Mouse (Mus musculus) adrenal gland, postnatal 25 days (tissue): Measurements from ENCODE around the gene Abca1. TPM values are rescaled to one million over a fixed set of nuclear protein-coding genes. Genes with fewer than 3 reads are reported as not detected.
A peak's percentile ranks its signal among the peaks of the same experiment; 100 is the strongest.

ENCODE experiments used
- DNase-seq: peaks from one replicate; pipeline ENCODE4 v3.0.0; 2021; ENCODE audit warnings: mixed read lengths
- total RNA-seq: library from RNA; stranded (reverse); gene quantifications from 2 replicates; pipeline ENCODE4 v1.2.3, GENCODE M21; 2021

The Abca1 gene
- total RNA-seq, 1 experiment from 2014 or later = 165 TPM

DNA sequence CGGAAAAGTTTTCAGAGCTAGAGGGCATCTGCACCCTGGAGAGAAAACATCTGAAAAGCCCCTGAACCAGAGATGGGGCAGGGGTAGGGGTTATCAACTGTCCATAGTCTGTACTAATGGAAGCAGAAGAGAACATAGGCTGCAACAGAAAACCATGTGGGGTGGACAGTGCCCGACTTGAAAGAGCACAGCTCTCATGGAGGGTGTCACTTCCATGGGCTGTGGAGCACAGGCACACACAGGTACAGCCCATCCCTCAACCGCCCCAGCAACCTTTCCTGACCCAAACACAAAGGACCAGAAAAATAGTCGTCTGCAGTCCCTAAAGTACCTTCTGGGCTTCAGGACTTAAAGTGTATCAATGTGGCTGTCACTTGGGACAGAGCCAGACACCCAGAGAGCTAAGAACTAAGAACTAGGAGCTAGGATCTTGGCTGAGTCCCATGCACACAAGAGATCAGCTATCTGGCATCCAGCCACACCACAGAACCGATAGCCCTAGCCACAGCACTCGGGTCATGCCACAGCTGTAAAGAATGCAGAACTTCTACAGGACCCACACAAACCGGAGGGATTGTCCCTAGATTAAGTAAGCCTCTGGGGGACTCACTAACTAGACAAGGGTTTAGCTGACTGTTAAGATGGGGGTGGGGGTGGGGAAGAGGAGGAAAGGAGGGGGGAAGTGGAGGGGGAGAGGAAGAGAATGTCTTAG, 38.0 kb downstream of the Abca1 start:
- peak; percentile 47 for DNase-seq

DNA sequence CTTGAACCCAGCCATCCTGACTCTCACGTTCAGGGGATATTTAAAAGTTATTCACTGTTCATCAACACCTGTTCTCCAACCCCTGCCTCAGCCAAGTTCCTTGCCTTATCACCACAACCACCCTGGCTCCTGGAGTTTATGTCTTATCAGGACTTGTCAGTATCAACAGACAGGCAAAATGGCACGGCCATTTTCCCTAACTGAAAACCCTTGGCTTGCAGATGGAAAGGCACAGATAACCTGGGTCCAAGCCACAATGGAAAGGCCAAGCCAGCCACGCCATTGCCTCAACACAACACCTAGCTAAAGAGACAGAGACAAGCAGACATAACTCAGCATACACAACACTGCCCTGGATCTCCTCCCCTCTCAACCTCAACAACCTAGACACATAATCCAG, 38.6 kb downstream of the Abca1 start:
- DNase-seq = no peak

DNA sequence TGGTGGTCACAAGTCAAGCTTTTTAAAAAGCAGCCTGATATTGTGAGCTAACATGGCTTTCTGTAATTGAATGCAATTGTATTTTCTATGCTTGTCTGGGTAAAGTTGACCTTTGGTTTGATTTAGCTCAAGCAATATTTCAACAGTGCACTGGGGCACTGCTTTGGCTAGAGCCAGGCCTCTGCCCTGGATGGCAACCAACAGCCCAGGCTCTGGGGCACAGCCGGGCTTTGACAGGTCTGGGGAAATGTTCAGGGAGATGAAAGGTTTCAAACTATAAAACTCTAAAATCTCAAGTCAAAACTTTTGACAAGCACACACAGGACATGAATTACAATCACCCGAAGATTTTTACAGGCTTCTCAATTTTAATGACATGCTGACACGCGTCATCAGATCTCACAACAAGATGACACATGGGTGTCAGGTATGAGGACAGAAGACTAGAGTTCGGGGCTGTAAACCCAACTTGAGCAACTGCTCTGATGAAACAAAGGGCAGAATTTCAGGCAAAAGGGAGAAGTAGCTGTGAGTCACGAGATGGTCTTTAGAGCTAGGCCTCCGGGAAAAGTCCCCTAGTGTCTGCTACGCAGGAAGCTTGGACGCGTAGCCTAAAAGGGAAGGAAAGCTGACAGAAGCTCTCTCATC, 39.5 kb downstream of the Abca1 start:
- DNase-seq = peak; percentile 37

DNA sequence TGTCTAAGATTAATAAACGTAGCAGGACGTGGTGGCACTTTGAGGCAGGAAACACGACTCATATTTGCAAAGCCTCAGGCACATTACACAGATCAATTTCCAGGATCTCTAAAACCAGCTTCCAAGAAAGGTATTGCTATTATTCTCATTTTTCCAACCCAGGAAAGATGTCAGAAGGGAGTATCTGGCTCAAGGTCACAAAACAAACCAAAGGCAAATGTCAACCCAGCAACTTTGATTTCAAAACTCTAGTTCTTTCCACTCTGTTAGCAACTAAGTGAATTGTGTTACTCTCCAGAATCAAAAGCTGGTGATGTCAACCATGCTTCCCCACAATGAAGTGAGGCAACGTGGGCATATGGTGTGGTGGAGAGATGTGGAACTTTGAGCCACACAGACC, 41.1 kb downstream of the Abca1 start:
- no peak for DNase-seq

DNA sequence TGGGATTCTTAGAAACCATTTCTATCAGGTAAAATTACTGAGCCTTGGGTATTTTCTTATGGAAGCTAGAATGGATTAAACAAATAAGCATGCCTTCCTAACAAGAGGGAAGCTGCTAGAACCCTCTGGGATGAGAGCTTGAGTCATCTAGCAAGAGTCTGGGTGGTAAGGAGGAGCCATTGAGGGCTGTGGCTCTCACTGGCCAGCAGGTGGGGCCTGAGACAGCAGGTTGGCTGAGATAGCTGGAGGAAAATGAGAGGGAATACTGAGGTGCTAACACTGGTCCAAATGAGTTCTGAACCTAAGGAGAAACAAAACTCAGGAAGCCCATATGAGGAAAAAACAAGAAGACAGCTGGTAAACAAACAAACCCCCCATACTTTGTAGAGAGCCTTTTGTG, 42.1 kb downstream of the Abca1 start:
- DNase-seq = peak; percentile 41

DNA sequence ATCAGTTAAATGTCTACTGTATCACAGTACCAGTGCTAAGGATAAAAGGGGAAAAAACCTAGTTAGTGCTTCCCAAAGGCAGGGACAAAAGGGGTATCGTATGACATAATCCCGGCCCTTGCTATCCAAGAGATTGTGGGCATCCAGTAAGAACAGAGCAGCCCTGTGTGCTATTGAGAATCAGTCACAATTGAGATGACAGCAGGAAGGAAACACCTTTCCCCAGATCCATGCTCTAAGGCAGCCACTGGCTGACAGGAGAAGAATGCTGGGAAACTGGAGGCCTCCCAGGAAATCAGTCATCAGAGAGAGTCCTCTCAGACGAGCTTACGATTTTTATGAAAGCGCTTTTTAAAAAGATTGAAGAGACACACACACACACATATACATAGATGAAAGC, 42.6 kb downstream of the Abca1 start:
- no peak for DNase-seq

DNA sequence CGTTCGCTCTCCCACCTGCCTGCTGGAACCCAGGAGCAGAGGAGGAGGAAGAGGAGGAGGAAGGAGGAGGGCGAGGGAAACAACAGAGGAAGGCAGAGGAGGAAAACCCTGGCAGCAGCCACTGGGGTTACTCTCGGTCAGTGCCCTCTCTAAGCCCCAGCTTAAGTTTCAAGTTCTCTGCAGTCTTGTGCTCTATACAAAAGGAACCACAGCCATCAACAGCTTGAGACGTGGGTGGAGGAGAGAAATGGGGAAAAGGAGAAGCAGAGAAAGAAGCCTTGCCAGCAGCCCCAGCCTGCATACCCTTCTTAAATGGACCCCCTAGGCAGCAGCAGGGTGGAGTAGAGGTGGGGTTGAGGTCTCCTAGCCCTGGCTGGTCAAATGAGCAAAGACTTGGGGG, 43.8 kb downstream of the Abca1 start:
- no peak for DNase-seq

DNA sequence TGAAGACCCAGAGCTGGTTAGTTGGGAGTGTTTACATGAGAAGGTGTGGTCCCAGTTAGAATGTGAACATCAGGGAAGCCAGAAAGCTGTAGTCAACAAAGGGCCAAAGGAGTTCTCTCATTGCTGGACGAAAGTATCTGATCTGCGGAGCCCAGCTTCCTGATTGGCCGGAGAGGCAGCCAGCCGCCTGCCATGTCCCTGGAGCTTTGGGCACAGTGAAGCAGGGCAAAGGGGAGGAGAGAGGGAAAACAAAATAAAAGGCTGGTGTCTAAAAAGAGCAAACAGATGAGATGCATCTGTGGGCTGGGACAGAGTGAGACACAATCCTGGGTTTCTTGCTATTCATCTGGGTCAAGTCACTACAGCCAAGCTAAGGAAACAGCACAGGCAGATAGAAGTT, 44.3 kb downstream of the Abca1 start:
- DNase-seq = peak; percentile 39

DNA sequence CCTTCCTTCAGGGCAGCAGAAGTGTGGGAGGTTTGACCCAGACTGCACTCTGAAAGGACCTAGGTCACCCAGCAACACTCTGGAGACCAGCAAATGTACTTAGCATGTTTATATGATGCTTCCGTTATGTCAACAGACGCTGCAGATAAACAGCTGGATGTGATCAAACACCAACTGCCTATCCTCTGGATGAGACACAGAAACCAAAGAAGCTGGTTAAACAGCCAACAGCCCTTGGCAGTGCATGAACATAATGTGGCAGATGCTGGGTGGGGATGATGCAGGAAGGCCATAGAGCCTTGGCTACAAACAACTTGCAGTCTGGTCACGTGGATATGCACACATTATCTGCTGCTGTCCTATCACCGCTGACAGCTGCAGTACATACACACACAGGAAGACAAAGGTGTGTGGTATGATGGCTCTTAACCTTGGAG, 47.8 kb downstream of the Abca1 start:
- DNase-seq = no peak

DNA sequence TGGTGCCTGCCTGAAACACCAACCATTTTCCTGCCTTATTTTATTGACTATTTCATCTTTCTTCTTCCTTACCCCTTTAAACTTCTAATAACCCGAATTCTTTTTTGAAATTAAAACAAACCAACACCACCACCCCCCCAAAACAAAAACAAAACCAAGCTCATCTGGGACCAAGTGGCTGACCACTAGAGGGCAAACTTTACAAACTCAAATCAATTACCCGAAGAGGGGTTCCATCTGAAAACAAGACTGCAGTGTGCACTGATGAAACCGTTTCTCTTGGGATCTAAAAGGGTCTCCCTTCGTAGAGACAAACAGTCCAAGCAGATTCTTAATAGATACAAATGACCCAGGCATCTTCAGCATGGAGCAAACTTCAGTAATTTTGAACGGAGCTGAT, 49.3 kb downstream of the Abca1 start:
- DNase-seq = no peak

DNA sequence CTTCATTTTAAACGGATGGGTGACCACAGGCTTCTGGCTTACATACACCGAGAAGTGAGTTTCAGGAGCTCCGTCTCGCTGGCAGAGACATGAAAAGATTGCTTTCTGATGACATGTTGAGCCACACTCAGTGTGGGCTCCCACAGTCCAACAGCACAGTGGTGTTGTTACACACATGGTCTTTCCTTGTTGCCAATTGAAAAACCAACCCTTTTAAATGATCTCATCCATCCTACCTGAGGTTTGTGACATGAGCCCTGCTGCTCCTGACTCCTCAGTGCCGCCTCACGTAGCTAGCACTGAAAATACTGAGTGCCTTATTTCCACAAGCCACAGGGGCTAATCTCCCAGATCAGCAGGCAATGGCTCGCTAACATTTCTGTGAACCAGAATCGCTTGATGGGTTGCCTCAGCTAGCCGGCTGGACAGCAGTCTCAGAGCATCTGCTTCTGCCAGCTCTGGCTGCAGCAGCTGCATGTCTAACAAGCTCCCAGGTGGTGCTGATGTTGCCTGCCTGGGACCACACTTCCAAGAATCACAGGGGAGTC, 50.2 kb downstream of the Abca1 start:
- no peak for DNase-seq

DNA sequence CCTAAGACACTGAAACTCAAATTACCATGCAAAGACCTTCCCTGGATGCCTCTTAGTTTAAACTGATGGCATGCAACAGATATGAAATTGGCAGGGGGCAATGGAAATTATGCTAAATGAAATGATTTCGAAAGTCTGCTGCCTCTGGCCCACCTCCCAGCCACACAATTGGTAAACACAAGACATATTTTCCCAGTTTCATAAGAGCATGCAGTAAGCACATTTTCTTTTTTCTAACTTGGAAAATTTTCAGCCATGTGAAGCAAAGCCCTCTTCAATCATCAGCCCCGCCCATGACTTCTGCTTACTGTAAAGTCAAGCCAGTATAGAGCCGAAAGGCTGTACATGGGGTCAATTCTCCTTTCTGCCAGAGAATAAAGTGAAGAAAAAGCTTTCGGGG, 51.5 kb downstream of the Abca1 start:
- DNase-seq = no peak

DNA sequence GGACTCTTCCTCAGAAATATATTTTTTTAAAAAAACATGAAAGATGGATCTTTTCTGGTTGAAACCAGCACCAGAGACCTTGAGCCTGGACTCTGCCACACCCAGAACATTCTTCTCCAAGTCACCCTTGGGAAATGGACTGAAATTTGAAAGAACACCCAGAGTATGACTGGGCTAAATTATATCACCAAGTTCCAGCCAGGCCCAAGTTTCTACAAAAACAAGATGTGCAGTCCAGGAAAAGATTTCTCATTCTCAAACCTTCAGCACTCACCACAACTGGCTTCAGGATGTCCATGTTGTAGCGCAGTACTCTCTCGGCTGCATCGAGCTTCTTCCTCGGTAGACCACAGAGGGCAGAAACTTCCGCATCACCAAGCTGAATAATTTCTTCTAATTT, 53.0 kb downstream of the Abca1 start:
- DNase-seq = no peak

DNA sequence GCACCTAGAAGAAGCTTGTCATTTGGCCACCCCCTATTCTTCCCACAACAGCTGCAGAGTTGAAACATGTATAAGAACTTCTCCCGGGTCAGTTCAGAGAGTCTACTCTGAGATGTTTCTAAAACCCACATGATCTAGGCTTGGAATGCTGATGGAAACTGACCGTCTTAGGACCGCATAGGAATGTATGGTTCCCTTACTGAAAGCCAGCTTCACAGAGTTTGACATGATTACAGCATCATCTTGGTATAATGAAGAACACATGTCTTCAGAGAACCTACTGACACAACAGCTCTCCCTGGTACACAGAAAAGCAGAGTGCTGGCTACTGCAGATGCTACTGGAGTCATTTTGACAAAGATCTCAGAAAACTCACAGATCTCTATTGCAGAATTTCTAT, 53.6 kb downstream of the Abca1 start:
- DNase-seq = no peak

DNA sequence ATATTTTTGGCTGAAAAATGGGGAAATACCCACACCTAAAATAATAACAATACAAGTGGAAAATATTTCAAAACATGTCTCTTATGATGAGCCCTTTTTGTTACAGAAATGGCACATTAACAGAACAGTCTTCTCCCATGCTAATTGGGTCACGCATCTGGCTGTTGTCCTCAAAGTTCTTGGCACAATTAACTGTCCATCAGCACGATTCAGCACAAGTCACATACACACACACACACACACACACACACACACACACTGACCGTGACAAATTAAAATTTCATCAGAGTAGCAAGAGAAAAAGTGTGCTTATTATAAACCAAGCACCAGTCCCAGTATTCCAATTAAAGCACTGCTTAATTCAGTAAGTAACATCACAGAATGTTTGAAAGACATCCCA, 55.1 kb downstream of the Abca1 start:
- no peak for DNase-seq

DNA sequence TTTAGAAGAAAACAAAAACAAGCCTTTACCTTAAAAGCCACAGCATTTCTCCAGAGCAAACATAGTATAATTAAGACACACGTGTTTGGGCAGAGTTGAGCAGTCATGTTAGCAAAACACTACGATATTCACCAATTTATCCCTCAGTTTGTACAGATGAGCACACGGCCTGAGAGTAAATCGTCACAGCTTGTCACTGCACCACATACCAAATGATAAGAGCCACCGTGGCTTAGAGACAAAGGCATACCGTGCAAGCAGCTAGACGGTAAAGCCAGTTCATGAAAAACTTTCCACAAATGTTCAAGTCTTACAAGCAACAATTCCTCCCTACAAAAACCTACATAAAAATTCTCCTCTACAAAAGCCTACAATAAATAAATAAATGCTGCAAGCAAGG, 57.2 kb downstream of the Abca1 start:
- no peak for DNase-seq

DNA sequence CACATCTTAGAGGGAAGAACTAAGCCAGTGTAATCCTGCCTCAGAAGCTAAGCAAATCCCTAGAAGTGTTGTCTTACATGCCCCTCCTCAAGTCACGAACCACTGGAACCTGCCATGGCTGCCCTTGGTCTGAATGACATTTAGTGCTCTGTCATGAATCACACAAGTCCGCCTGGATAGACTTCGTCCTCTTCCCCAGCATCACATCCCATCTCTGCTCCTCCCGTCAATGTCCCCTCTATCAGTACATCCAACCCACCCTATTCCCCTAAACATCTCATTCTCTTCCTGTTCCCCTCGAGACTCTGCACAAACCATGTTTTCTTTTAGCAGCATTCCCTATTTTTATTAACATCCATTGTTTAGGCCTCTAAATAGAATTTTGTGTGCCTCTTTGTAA, 58.4 kb downstream of the Abca1 start:
- DNase-seq = no peak

DNA sequence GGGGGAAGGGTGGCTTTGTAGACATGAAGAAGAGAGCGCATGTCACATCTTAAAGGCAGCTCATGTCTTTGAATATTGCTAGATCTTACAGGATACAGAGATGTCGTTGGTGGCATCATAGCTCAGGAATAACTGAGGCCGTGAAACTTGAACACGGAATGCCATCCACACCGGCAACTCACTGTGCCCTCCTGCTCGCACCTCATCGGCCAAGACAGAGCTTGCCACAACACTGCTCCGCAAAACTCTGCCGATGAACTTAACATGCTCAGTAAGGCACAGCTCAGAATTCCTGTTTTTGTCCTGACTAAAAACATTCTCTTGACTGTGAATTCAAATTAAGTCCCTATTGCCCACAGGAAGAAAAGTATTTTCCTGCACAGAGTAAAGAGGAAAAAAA, 59.2 kb downstream of the Abca1 start:
- no peak for DNase-seq

DNA sequence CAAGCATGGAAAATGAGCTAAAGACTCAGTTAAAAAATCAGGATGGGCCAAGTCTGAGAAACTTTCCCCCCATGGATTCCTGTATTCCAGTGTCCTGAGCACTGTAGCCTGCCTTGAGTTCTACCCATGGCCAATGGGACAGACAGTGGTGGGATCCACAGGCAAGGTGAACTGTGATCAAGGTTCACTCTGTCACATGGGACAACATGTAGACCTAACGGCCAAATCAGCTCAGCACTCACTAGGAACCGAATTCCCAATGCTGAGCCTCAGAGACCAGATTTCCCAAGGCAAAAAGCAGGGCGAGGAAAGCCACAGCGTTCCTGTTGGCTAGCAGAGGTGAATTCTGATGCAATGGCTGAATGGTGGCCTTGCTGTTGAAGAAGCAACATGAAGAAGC, 64.8 kb downstream of the Abca1 start:
- DNase-seq = no peak

DNA sequence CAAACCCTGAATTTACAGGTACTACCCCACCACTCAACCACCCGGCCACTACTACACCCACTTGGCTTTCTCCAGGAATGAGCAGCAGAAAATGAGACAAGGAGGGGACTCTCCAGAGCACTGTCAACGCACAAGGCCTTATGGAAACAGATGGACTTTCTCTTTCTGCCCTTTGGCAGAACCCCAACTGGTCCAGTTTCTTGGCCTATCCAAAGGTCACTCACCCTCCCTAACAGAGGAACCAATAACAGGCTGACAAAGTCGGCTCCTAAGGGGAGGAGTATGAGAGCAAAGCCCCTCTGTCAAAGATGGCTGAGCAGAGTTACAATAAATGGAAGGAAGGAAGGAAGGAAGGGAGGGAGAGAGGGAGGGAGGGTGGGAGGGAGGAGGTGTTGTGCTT, 65.4 kb downstream of the Abca1 start:
- no peak for DNase-seq

DNA sequence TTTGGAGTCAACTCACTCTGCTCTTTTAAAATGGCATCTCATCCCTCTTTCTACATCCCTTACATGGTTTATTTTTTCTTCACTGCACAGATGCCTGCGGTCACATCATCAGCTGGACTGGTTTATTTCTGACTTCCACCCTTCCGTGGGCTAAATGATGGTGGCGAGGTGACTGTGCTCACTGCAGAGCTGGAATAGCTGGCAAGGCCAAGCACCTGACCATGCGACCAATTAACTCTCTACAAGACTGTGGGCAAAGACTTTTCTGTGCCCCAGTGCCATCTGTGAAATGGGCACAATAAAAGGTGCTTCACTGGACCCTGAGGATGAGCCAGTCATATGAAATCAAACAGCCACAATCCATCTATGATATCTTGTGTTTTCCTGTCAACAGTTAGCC, 66.1 kb downstream of the Abca1 start:
- DNase-seq = no peak

DNA sequence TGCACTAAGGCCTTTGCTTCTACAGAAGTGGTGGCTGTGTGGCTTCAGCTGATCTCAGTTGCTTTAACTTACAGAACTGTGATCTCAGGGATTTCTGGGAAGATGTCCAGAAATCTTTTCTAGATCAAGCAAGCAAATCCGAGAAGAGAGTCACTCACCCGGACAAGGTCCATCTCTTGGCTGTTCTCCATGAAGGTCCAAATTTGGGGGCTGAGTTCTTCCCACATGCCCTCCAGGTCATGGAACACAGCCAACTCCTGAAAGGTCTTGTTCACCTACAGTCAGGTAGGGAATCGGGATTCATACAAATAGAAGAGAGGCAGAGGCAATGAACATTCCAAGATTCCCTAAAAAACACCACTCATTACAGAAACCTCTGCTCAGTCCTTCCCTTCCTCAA, 70.1 kb downstream of the Abca1 start:
- no peak for DNase-seq

DNA sequence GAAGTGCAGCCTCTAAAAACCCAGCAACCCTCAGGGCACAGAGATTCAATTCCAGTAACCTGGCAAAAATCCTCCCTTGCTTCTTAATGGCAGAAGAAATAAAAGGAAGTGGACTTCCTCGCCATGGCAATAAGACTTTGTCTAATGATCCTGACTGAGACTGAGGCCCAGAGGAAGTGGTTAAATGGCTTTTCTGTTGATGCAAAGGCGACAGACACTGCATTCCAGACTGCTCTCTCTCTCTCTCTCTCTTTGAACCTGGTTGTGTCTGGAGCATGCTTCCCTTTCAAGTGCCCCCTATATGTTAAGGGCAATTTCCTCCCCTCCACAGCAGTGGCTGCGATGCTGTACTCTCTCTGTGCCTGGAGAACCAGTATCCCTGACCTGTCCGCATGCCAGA, 70.7 kb downstream of the Abca1 start:
- no peak for DNase-seq

DNA sequence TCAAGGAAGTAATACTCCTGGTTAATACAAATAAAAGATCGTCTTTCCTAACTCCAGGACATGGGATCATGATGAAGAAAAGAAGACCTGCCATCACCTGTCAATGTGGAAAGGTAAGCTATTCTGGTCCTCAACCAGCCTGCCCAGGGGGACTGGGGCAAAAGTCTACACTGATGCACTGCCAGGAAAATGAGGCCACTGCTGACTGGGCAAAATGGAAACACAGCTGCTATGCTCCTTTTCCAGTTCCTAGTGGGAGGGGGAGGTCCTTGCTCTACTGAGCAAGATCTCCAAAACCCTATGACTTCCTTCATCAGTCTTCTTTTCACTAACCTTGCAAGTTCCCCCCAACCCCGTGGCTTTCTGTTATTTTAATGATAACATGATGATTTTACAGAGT, 73.1 kb downstream of the Abca1 start:
- DNase-seq = no peak
